Mouse (Mus musculus) adrenal gland (tissue): ENCODE measurements around the gene Zdhhc6.

Experiments used
- intact Hi-C: fragments of 180-260 bp; cut with DNase I; formaldehyde crosslinking; loops from one replicate; pipeline ENCODE4 v1.15.1; 2025

The Zdhhc6 gene

GRCm38 (mm10) chr19:55222268-55222667, 93.6 kb downstream of the Zdhhc6 start:
- intact Hi-C loops, result loop anchor here (5.0 kb wide), 1 partner anchor 40 kb away; no protein-coding TSS in a partner anchor
